Mouse (Mus musculus) intestine, postnatal 0 days (tissue): ENCODE measurements around the gene Vgll4. TPM values are rescaled to one million over a fixed set of nuclear protein-coding genes. Genes with fewer than 3 reads are reported as not detected.

Source experiments
- ATAC-seq: fragments of 200-750 bp; cut with Nextera tagmentation; 2 replicates; pipeline ENCODE4 v1.8.0; 2017; ENCODE audit warnings: mild to moderate bottlenecking, moderate TSS enrichment, moderate library complexity
- H3K27ac ChIP-seq: fragments of 300-500 bp; sonication (generic); 2 replicates; pipeline ENCODE4 v1.5.1; 2014; ENCODE audit warnings: mild to moderate bottlenecking, low read depth, low read length, moderate library complexity
- H3K27me3 ChIP-seq: fragments of 300-500 bp; sonication (generic); replicated peaks from 2 replicates; pipeline ENCODE4 v1.6.1; 2014; ENCODE audit warnings: low read length, mixed read lengths; ENCODE audit not compliant: control insufficient read depth, insufficient read depth
- H3K36me3 ChIP-seq: fragments of 300-500 bp; sonication (generic); 2 replicates; pipeline ENCODE4 v1.6.1; 2014; ENCODE audit warnings: mild to moderate bottlenecking, moderate library complexity; ENCODE audit not compliant: control insufficient read depth, insufficient read depth
- H3K4me1 ChIP-seq: fragments of 300-500 bp; sonication (generic); replicated peaks from 2 replicates; pipeline ENCODE4 v1.6.1; 2014; ENCODE audit warnings: antibody characterized with exemption, low read length, mixed read lengths; ENCODE audit not compliant: control insufficient read depth, insufficient read depth
- H3K4me2 ChIP-seq: fragments of 300-500 bp; sonication (generic); replicated peaks from 2 replicates; pipeline ENCODE4 v1.6.1; 2014; ENCODE audit warnings: low read depth, mild to moderate bottlenecking, moderate library complexity
- H3K4me3 ChIP-seq: fragments of 300-500 bp; sonication (generic); 2 replicates; pipeline ENCODE4 v1.5.1; 2014; ENCODE audit warnings: low read depth, low read length
- H3K9ac ChIP-seq: fragments of 300-500 bp; sonication (generic); 2 replicates; pipeline ENCODE4 v1.6.1; 2014; ENCODE audit warnings: mild to moderate bottlenecking, low read depth, low read length
- H3K9me3 ChIP-seq: fragments of 300-500 bp; sonication (generic); 2 replicates; pipeline ENCODE4 v1.6.1; 2016; ENCODE audit warnings: mixed run types; ENCODE audit not compliant: control insufficient read depth
- CTCF ChIP-seq: sonication (generic); IDR thresholded peaks from 2 replicates; pipeline ENCODE4 v1.5.1; 2016; ENCODE audit warnings: low read depth, mild to moderate bottlenecking, control low read depth, antibody characterized with exemption, moderate library complexity
- WGBS: fragments of 180-500 bp; shearing (Covaris S2); extraction: QIAGEN DNeasy Blood & Tissue Kit; methylation state at CpG from one replicate; pipeline ENCODE4 v1.1.7; 2014; 5-methylcytosine and 5-hydroxymethylcytosine counted together
- polyA plus RNA-seq: library from polyadenylated mRNA; unstranded; fragments of >200 nt; fragmentation: Nextera tagmentation; extraction: Ambion mirVana; gene quantifications from 2 replicates; pipeline ENCODE4 v1.2.1, GENCODE M21; 2015

The Vgll4 gene
- polyA plus RNA-seq, 1 experiment from 2014 or later, result 31.1 TPM

GRCm38 (mm10) chr6:114964235-114964634, 5.6 kb downstream of the Vgll4 start:
- WGBS, result 45% methylated on average over 2 of the region's 2 CpGs
- Histone ChIP-seq H3K36me3 (no peaks in the 10 kb centered on the region), H3K9ac (no peak overlapping the region), H3K4me3 (no peak overlapping the region), H3K9me3 (no peaks in the 10 kb centered on the region), H3K27me3 (no peaks in the 10 kb centered on the region), H3K4me2 (no peak overlapping the region), H3K27ac (no peak overlapping the region), H3K4me1 (no peaks in the 10 kb centered on the region; the same call in 1 of the 2 replicates)
- no peak for TF ChIP-seq CTCF
- no peak for ATAC-seq

GRCm38 (mm10) chr6:114963636-114964035, 6.2 kb downstream of the Vgll4 start:
- H3K27me3 ChIP-seq, result no peaks in the 10 kb centered on the region
- 64% methylated on average over 5 of the region's 5 CpGs for WGBS
- TF ChIP-seq CTCF, result no peak
- no peak overlapping the region for H3K9ac ChIP-seq
- no peaks in the 10 kb centered on the region for H3K36me3 ChIP-seq
- no peaks in the 10 kb centered on the region for H3K4me1 ChIP-seq
- no peaks in the 10 kb centered on the region for H3K9me3 ChIP-seq
- H3K27ac ChIP-seq, result no peak overlapping the region
- no peak overlapping the region for H3K4me3 ChIP-seq
- no peak overlapping the region for H3K4me2 ChIP-seq
- ATAC-seq, result no peak

DNA sequence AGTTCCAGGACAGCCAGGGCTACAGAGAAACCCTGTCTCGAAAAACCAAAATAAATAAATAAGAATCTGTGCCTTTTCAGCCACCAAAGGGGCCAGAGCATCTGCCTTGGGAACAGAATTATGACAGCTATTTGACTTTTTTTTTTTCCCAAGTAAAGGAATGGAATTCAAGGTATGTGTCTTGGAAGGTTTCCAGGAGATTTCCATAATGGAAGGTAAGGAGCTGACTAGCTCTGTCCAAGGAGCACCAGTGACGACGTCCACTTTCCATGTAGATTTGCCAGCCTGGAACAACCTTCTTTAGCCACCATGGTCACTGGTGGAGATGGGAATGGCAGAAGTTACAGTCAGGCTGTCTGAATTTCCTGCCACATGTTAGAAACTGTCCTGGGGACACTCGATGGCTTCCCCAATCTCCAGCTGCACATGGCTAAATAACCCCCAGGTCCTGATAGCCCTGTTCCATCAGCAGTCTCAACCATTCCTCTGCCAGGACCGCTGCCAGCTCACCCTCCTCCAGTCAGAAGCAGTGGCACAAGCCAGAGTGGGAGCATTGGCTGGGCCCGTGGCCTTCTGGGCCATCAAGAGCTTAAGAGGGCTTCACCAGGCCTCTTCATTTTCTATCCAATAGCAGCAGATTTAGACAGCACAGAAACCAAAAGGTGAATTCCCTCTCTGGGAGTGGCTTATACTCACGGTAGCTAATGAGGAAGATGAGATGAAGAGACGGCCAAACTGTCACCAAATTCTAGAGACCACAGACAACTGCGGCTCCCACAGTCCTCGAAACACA, 8.3 kb downstream of the Vgll4 start:
- no peaks in the 10 kb centered on the region for H3K9me3 ChIP-seq
- H3K4me3 ChIP-seq, result no peak overlapping the region
- no peak overlapping the region for H3K4me2 ChIP-seq
- H3K9ac ChIP-seq, result no peak overlapping the region
- H3K4me1 ChIP-seq, result no peaks in the 10 kb centered on the region
- H3K36me3 ChIP-seq, result no peaks in the 10 kb centered on the region
- ATAC-seq, result no peak
- TF ChIP-seq CTCF, result no peak
- 71% methylated on average over 10 of the region's 10 CpGs for WGBS
- H3K27ac ChIP-seq, result no peak overlapping the region
- no peaks in the 10 kb centered on the region for H3K27me3 ChIP-seq

- no peaks in the 10 kb centered on the region for H3K4me1 ChIP-seq
- H3K4me2 ChIP-seq, result no peak overlapping the region
- no peak for TF ChIP-seq CTCF
- no peak overlapping the region for H3K4me3 ChIP-seq
- no peaks in the 10 kb centered on the region for H3K9me3 ChIP-seq
- H3K27me3 ChIP-seq, result no peaks in the 10 kb centered on the region
- 55% methylated on average over 6 of the region's 6 CpGs for WGBS
- no peak for ATAC-seq
- H3K36me3 ChIP-seq, result no peaks in the 10 kb centered on the region; the same call in 1 of the 2 replicates
- H3K9ac ChIP-seq, result no peak overlapping the region
- H3K27ac ChIP-seq, result no peak overlapping the region
Observed at GRCm38 (mm10) chr6:114959012-114959398, 10.8 kb downstream of the Vgll4 start.

DNA sequence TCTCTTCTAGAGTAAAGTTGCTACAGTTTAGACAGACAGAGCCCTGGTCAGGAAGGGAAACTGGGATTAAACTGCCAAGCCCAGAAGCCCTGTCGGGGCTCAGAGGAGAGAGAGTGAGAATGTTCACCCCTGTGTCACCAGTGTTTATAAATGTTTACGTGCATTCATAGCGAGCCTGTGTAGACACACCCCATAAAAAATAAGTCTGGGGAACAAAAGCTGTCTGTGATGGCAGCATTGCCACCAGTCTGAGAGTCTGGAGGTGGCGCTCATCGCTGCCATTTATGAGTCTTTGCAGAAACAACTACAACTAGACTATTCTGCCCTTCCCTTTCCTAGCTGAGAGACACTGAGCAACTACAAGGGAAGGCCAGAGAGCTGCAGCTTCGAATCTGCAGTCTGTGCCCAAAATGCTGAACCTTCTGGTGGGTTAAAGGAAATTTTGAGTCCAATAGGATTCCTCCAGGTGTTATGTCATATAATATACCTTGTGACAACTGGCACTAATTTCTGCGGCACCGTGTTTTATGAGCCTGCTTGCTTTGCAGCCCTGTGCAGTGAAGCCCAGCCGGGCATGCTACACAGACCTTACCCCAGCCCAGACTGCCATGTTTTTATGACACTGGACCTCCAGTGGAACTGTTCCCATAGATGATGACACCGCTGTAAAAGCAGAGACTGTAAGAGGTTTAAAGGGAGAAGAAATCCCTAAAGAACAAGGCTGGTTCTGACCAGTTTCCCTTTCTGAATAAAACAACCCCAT, 11.4 kb downstream of the Vgll4 start:
- Histone ChIP-seq H3K27me3 (no peaks in the 10 kb centered on the region), H3K36me3 (no peaks in the 10 kb centered on the region; the same call in 1 of the 2 replicates), H3K27ac (no peak overlapping the region), H3K9ac (no peak overlapping the region), H3K4me3 (no peak overlapping the region), H3K4me2 (no peak overlapping the region), H3K4me1 (no peaks in the 10 kb centered on the region), H3K9me3 (no peaks in the 10 kb centered on the region)
- WGBS, result 58% methylated on average over 10 of the region's 10 CpGs
- no peak for ATAC-seq
- peak; percentile 14; the same call in 1 of the 2 replicates for TF ChIP-seq CTCF

- Histone ChIP-seq H3K4me3 (no peak overlapping the region), H3K9me3 (no peaks in the 10 kb centered on the region), H3K27ac (no peak overlapping the region), H3K4me1 (no peaks in the 10 kb centered on the region), H3K9ac (no peak overlapping the region), H3K36me3 (no peaks in the 10 kb centered on the region; the same call in 1 of the 2 replicates), H3K27me3 (no peaks in the 10 kb centered on the region), H3K4me2 (no peak overlapping the region)
- no peak for ATAC-seq
- no peak for TF ChIP-seq CTCF
- 67% methylated on average over 12 of the region's 12 CpGs for WGBS
Observed at GRCm38 (mm10) chr6:114957756-114958155, 12.0 kb downstream of the Vgll4 start.
